Mouse (Mus musculus) adrenal gland (tissue): Measurements from ENCODE around the gene Hdac2.

Experiments
- intact Hi-C: fragments of 180-260 bp; cut with DNase I; formaldehyde crosslinking; loops from one replicate; pipeline ENCODE4 v1.15.1; 2025
- long read RNA-seq, 2 experiments: library from polyadenylated mRNA; unstranded; transcript quantifications; one replicate each; pipeline ENCODE4 v2.0.0; 2020; ENCODE audit warnings: borderline replicate concordance in 1 of 2; ENCODE audit not compliant: insufficient replicate concordance in 1 of 2

Gene Hdac2
- long read RNA-seq, experiment 1, transcript Hdac2-201 (14 exons, 2,005 nt): major isoform, 81 of 92 reads
- long read RNA-seq, experiment 1, partial matches to known transcripts: 10 of 92 reads
- long read RNA-seq, experiment 1, other reads (novel, unspliced or antisense): 1 of 92 reads
- long read RNA-seq, experiment 2, transcript Hdac2-201 (14 exons, 2,005 nt): major isoform, 106 of 137 reads
- long read RNA-seq, experiment 2, partial matches to known transcripts: 25 of 137 reads
- long read RNA-seq, experiment 2, other reads (novel, unspliced or antisense): 6 of 137 reads

GRCm38 (mm10) chr10:36974086-36974675 is at the start of gene Hdac2:
Gene Hdac2, plus strand, starts transcription at chr10:36974544.
- intact Hi-C loops: no loop called here

- intact Hi-C loops: no loop called here
Measured at GRCm38 (mm10) chr10:36928212-36928611, 46.1 kb upstream of the Hdac2 start.

DNA sequence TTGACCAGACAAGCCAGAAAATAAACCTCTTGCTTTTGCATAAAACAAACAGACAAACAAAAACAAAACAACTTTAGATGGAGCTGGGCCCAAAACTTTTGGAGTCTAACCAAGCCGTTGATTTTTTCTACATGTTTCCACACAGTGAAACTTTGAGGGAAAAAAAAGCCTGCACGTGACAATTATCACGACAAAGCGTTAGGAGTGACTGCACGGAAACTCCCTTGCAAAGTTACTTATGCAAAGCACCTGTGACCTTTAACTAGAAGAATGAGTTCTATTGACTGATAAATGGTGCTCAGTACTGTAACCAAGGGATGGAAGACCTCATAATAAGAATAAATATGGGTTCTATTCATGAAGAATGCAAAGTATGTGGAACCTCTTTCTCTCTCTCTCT is 38.5 kb upstream of the Hdac2 start:
- intact Hi-C loops: no loop called here

DNA sequence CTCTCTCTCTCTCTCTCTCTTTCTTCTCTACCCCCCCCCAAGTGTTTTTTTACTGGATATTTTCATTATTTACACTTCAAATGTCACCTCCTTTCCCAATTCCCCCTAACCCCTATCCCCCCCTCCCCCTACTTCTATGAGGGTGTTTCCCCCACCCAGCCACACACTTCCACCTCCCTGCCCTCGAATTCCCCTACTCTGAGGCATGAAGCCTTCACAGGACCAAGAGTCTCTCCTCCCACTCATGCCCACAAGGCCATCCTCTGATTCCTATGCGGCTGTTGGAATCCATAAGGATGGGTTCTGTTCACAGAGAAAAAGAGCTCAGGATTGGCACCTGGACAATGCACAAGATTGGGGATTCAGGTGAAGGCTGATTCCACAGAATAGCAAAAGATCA is 38.1 kb upstream of the Hdac2 start:
- intact Hi-C loops: no loop called here

GRCm38 (mm10) chr10:36951742-36952141 is 22.6 kb upstream of the Hdac2 start:
- intact Hi-C loops: no loop called here

DNA sequence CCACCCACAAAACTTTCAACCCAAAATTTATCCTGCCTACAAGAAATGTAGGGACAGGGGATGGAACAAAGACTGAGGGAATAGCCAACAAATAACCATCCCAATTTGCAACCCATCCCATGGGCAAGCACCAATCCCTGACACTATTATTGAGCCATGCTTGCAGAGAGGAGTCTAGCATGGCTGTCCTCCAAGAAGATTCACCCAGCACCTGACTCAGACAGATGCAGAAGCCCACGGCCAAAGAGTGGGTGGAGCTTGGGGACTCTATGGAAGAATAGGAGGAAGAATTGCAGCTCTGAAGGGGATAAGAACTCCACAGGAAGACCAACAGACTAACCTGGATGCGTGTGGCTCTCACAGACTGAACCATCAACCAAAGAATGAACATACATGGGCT is 21.7 kb upstream of the Hdac2 start:
- intact Hi-C loops: no loop called here

- intact Hi-C loops: no loop called here
Measured at GRCm38 (mm10) chr10:36959563-36960110, 14.7 kb upstream of the Hdac2 start.

GRCm38 (mm10) chr10:36964406-36964805 is 9.9 kb upstream of the Hdac2 start:
- intact Hi-C loops: no loop called here

GRCm38 (mm10) chr10:36974676-36975520 is 554 bp downstream of the Hdac2 start:
- intact Hi-C loops: no loop called here

DNA sequence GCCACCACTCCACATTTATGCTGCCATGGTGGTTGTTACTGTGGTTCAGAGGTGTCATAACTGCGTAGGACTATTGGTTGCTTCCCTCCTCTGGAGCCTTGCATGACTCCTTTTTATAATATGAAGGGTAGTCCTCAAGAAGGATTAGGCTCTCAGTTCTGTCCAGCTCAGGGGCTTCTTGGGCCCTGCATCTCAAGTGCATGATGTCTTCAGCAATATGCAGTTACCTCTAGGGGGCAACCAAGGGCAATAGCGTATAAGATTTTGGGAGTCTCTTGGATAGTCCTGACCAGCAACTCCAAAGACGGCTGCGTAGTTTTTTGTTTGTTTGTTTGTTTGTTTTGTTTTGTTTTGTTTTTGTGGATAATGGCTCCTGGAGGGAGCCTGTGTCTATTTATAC is 7.5 kb downstream of the Hdac2 start:
- intact Hi-C loops: no loop called here

DNA sequence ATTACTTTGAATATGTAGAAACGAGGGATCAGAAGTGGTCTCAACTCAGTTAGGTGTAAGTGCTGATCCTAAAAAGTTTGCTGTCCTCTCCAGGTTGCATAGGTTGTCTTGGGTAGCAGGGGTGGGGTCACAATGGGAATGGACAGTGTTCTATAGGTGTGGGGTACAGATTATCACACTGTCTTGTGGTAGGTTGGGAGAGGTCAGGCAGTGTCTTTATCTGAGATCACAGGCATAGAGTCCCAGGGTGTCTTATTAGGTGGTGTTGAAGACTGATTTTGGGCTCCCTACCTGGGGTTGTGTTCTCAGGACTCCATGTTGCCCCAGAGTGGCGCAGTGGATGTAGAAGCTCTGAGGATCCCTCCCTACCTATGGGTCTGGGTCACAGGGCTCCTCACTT is 17.8 kb downstream of the Hdac2 start:
- intact Hi-C loops: no loop called here

DNA sequence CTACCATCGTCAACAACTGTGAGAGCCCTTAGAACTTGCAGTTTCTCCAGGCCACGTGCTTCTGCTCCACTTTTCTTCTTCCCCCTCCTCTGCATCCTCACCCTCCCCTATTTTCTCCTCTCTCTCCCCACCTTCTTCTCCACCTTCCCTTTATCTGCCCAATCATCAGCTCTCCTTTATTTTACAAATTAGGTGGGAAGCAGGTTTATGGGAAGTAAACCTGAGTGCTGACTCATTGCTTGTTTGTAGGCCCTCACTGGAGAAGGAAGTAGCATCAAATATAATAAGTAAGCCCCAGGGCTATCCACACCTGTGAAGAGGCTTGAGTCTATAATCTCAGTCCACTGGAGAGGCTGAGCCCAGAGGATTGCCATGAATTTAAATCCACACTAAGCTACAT is 26.5 kb downstream of the Hdac2 start:
- intact Hi-C loops: no loop called here

- intact Hi-C loops: loop anchor here (5.0 to 10.0 kb wide), 3 partner anchors 1253 to 1833 kb away; no protein-coding TSS in a partner anchor
Measured at GRCm38 (mm10) chr10:37014274-37015107, 40.1 kb downstream of the Hdac2 start.

GRCm38 (mm10) chr10:37015729-37016128 is 41.4 kb downstream of the Hdac2 start:
- intact Hi-C loops: loop anchor here (10.0 kb wide), 1 partner anchor 1539 kb away; no protein-coding TSS in a partner anchor

DNA sequence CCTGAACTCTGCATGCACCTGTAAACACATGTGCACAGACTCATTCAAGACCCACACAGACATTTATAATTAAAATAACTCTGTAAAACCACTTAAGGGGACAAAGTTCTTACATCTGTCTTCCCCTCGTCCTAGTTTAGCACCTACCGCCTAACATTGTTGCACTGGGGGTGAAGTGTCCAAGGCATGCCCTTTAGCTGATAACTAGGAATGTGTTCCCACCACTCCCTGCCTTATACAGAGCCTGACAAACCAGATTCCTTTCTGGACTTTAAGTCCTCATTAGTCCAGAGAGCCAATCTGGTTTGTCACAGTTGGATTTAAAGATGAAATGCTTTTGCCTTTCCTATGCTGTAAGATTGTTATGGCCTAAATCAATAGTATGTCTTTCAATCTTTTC is 41.9 kb downstream of the Hdac2 start:
- intact Hi-C loops: loop anchor here (10.0 kb wide), 1 partner anchor 1539 kb away; no protein-coding TSS in a partner anchor

GRCm38 (mm10) chr10:37024301-37024700 is 50.0 kb downstream of the Hdac2 start:
- intact Hi-C loops: no loop called here

DNA sequence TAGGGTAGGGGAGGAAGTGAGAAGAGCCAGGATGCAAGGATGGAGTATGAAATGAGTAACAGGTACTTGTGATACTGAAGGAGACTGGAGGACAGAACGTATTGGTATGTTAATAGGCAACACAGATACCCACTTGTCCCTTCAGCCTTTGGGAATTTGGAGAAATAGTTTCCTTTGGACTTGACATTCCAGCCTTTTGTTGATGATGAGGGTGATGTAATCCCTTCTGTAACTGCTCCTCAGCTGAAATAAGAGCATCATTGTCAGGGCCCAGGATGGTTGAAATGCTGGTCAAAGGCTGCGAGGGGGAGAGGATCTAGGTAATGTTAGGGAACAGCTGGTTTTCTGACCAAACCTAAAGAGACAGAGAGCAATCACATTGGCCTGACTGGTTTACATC is 54.3 kb downstream of the Hdac2 start:
- intact Hi-C loops: no loop called here

GRCm38 (mm10) chr10:37035090-37035497 is 60.8 kb downstream of the Hdac2 start:
- intact Hi-C loops: no loop called here

DNA sequence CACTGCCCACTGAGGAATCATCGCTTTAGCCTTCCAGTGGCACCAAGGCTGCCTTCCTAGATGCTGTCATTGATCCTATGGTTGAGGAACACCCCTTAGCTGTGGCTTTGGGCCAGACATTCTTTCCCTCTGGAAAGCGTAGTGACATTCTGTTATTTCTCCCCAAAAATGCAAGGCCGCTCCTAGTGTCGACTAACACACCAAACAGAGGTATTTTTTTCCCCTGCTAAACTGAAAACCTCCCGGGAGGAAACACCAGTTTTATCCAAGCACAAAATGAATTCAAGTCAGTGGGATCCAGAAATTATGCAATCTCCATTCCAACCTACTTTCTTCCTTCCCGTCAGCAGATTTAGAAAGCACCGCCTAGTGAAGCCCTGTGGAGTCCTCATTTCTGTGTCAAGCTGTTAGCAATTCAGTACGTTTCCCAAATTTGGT is 73.3 kb downstream of the Hdac2 start:
- intact Hi-C loops: no loop called here
